Mouse (Mus musculus) urinary bladder, postnatal 14 days (tissue): ENCODE measurements around the gene Mlf2.
"Not testable (repeated sequence)": the region's sequence is repeated elsewhere in the genome, so short reads cannot be mapped to it uniquely, and the experiment has no call there.

ENCODE experiments used
- DNase-seq: peaks from one replicate; pipeline ENCODE4 v3.0.0; 2021; ENCODE audit warnings: low spot score

Gene Mlf2

GRCm38 (mm10) chr6:124930754-124931524, at the start of gene Mlf2:
TSS of gene Mlf2 (plus strand) at chr6:124931386.
- peak; percentile 99 for DNase-seq

GRCm38 (mm10) chr6:124881821-124882220, 49.4 kb upstream of the Mlf2 start:
- no peak for DNase-seq

GRCm38 (mm10) chr6:124883351-124883750, 47.8 kb upstream of the Mlf2 start:
- DNase-seq: no peak

GRCm38 (mm10) chr6:124884714-124885500, 46.3 kb upstream of the Mlf2 start:
- no peak for DNase-seq

GRCm38 (mm10) chr6:124885956-124886381, 45.2 kb upstream of the Mlf2 start:
- no peak for DNase-seq

GRCm38 (mm10) chr6:124887986-124888385, 43.2 kb upstream of the Mlf2 start, which contains the start of gene Cd4:
TSS of gene Cd4 (minus strand) at chr6:124888221.
- no peak for DNase-seq

- DNase-seq: no peak
Observed at GRCm38 (mm10) chr6:124888555-124889125, 42.5 kb upstream of the Mlf2 start.

GRCm38 (mm10) chr6:124890997-124891396, 40.2 kb upstream of the Mlf2 start:
- DNase-seq: no peak

GRCm38 (mm10) chr6:124894113-124894512, 37.1 kb upstream of the Mlf2 start:
- DNase-seq: not testable (repeated sequence)

- no peak for DNase-seq
Observed at GRCm38 (mm10) chr6:124898359-124898758, 32.8 kb upstream of the Mlf2 start.

GRCm38 (mm10) chr6:124900056-124900800, 31.0 kb upstream of the Mlf2 start:
- no peak for DNase-seq

GRCm38 (mm10) chr6:124900801-124901480, 30.2 kb upstream of the Mlf2 start:
- DNase-seq: no peak

GRCm38 (mm10) chr6:124901851-124902250, 29.3 kb upstream of the Mlf2 start:
- no peak for DNase-seq

GRCm38 (mm10) chr6:124903580-124904151, 27.5 kb upstream of the Mlf2 start:
- DNase-seq: peak; percentile 97

- peak; percentile 77 for DNase-seq
Observed at GRCm38 (mm10) chr6:124904161-124904981, 26.8 kb upstream of the Mlf2 start.

GRCm38 (mm10) chr6:124904991-124905860, 26.0 kb upstream of the Mlf2 start:
- DNase-seq: no peak

GRCm38 (mm10) chr6:124907767-124908166, 23.4 kb upstream of the Mlf2 start:
- DNase-seq: no peak

GRCm38 (mm10) chr6:124910032-124910431, 21.2 kb upstream of the Mlf2 start:
- no peak for DNase-seq

GRCm38 (mm10) chr6:124911533-124912218, 19.5 kb upstream of the Mlf2 start, which contains the start of gene Lag3:
TSS of gene Lag3 (minus strand) at chr6:124911705.
- DNase-seq: no peak
